Mouse (Mus musculus) midbrain, embryonic 14.5 days (tissue): ENCODE data around the gene Slc30a5. TPM values are rescaled to one million over a fixed set of nuclear protein-coding genes. Genes with fewer than 3 reads are reported as not detected.
"Not testable (repeated sequence)": the region's sequence is repeated elsewhere in the genome, so short reads cannot be mapped to it uniquely, and the experiment has no call there.

Experiments
- ATAC-seq: fragments of 200-750 bp; cut with Nextera tagmentation; 2 replicates; pipeline ENCODE4 v1.8.0; 2017; ENCODE audit warnings: moderate number of reproducible peaks, moderate library complexity; ENCODE audit not compliant: low FRiP score, low TSS enrichment
- DNase-seq: peaks from one replicate; pipeline ENCODE4 v3.0.0-alpha.2; 2015
- H3K27ac ChIP-seq: fragments of 300-500 bp; sonication (generic); replicated peaks from 2 replicates; pipeline ENCODE4 v1.5.1; 2014; ENCODE audit warnings: mild to moderate bottlenecking, low read depth, low read length, moderate library complexity
- H3K27me3 ChIP-seq: fragments of 300-500 bp; sonication (generic); 2 replicates; pipeline ENCODE4 v1.6.1; 2014; ENCODE audit warnings: low read length, control low read depth, mixed read lengths; ENCODE audit not compliant: control insufficient read depth, insufficient read depth
- H3K36me3 ChIP-seq: fragments of 300-500 bp; sonication (generic); 2 replicates; pipeline ENCODE4 v1.6.1; 2014; ENCODE audit warnings: low read length, control low read depth; ENCODE audit not compliant: control insufficient read depth, insufficient read depth
- H3K4me1 ChIP-seq: fragments of 300-500 bp; sonication (generic); 2 replicates; pipeline ENCODE4 v1.6.1; 2014; ENCODE audit warnings: mild to moderate bottlenecking, antibody characterized with exemption, low read length, control low read depth; ENCODE audit not compliant: control insufficient read depth, insufficient read depth
- H3K4me2 ChIP-seq: fragments of 300-500 bp; sonication (generic); 2 replicates; pipeline ENCODE4 v1.6.1; 2014; ENCODE audit warnings: mild to moderate bottlenecking, low read length, moderate library complexity
- H3K4me3 ChIP-seq: fragments of 300-500 bp; sonication (generic); replicated peaks from 2 replicates; pipeline ENCODE4 v1.5.1; 2014; ENCODE audit warnings: low read depth, low read length
- H3K9ac ChIP-seq: fragments of 300-500 bp; sonication (generic); replicated peaks from 2 replicates; pipeline ENCODE4 v1.6.1; 2014; ENCODE audit warnings: mild to moderate bottlenecking, low read length, moderate library complexity
- H3K9me3 ChIP-seq: fragments of 300-500 bp; sonication (generic); 2 replicates; pipeline ENCODE4 v1.6.1; 2016; ENCODE audit warnings: low read length, control low read depth, mixed read lengths; ENCODE audit not compliant: control insufficient read depth
- WGBS: fragments of 180-500 bp; shearing (Covaris S2); extraction: QIAGEN DNeasy Blood & Tissue Kit; methylation state at CpG from one replicate; pipeline ENCODE4 v1.1.7; 2014; 5-methylcytosine and 5-hydroxymethylcytosine counted together
- polyA plus RNA-seq: library from polyadenylated mRNA; unstranded; fragments of >200 nt; fragmentation: Nextera tagmentation; extraction: Ambion mirVana; gene quantifications from 2 replicates; pipeline ENCODE4 v1.2.1, GENCODE M21; 2014

The Slc30a5 gene
- polyA plus RNA-seq, 1 experiment from 2014 or later = 38.7 TPM

DNA sequence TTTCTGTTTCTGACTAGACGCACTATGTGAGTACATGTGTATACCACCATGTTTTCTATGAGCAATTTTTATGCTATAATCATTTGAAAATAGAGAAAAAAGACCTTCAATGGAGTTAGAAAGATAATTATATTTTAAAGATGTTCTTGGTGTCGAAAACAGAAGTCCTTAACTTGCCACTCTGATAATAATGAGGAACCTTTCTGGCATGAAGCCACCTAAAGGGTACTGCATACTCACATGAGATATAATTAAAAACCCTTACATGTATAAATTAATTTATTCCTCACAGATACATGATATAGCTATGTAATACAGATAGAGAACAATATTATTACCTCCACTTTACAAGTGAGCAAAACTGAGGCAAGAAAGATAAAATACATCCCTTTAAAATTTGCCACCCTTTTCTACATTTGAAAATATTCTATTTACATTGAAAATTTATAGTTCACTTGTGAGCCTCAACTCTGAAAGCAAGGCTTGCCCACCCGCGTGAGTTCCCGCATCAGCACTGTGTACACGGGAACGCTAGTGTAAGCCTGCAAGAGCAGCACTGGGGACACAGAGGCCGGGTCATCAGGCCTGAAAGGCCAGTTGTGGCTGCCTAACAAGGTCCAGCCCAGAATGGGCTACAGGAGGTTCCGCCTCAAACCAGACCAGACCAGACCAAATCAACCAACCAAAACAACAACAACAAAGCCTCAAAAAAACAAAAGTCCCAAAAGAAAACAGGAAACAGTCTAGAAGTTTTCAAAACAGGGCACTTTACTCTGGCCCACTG, 7.4 kb downstream of the Slc30a5 start:
- H3K9me3 ChIP-seq = no peaks in the 10 kb centered on the region
- DNase-seq (no peak), ATAC-seq (no peak)
- WGBS = 93% methylated on average over 9 of the region's 9 CpGs
- no peak overlapping the region for H3K4me3 ChIP-seq
- no peaks in the 10 kb centered on the region for H3K27me3 ChIP-seq
- H3K4me1 ChIP-seq = no peaks in the 10 kb centered on the region
- H3K27ac ChIP-seq = no peak overlapping the region
- H3K4me2 ChIP-seq = no peak overlapping the region
- no peak overlapping the region for H3K9ac ChIP-seq
- peaks cover 58% of the 10 kb centered on the region for H3K36me3 ChIP-seq

DNA sequence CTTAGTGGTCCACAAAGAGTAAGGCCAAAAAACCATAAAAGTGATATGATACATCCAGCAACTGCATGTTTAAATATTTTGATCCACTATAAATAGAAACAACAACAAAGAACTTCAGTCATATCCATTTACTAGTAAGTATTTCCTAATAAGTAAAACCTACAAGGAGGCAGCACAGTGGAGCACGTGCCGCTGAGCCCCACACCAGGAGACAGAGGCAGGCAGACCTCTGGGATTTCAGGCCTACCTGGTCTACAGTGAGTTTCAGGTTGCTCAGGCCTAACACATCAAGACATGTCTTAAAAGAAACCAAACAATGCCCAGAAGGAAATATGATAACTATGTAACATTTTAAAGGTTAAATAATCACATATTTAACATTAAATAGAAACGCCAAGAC, 8.3 kb downstream of the Slc30a5 start:
- no peak for DNase-seq
- Histone ChIP-seq H3K4me1 (no peaks in the 10 kb centered on the region), H3K27me3 (no peaks in the 10 kb centered on the region), H3K9me3 (no peaks in the 10 kb centered on the region), H3K4me2 (no peak overlapping the region), H3K4me3 (no peak overlapping the region), H3K9ac (no peak overlapping the region), H3K36me3 (peaks cover 66% of the 10 kb centered on the region), H3K27ac (no peak overlapping the region)
- 96% methylated on average over 3 of the region's 3 CpGs for WGBS
- ATAC-seq = no peak

DNA sequence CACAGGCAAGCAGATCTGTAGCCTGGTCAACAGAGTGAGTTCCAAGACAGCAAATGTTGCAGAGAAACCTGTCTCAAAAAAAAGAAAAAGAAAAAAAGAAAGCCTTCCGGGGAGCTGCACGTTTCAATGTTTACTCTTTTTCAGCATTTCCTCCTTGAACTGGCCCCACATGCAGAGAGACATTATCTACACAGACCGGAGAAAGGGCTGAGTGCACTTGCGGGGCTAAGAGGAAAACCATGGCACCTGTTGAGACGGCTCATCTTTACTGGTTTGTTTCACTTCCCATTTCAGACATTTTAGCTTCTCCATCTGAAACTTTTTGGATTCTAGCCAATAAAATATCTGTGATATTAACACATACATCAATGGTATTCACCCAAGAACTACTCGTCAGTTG, 8.9 kb downstream of the Slc30a5 start:
- no peaks in the 10 kb centered on the region for H3K4me1 ChIP-seq
- 94% methylated on average over 6 of the region's 6 CpGs for WGBS
- no peaks in the 10 kb centered on the region for H3K9me3 ChIP-seq
- H3K27ac ChIP-seq = no peak overlapping the region
- no peak overlapping the region for H3K9ac ChIP-seq
- H3K27me3 ChIP-seq = no peaks in the 10 kb centered on the region
- H3K4me2 ChIP-seq = no peak overlapping the region
- ATAC-seq (no peak), DNase-seq (no peak)
- H3K36me3 ChIP-seq = peaks cover 69% of the 10 kb centered on the region
- H3K4me3 ChIP-seq = no peak overlapping the region

DNA sequence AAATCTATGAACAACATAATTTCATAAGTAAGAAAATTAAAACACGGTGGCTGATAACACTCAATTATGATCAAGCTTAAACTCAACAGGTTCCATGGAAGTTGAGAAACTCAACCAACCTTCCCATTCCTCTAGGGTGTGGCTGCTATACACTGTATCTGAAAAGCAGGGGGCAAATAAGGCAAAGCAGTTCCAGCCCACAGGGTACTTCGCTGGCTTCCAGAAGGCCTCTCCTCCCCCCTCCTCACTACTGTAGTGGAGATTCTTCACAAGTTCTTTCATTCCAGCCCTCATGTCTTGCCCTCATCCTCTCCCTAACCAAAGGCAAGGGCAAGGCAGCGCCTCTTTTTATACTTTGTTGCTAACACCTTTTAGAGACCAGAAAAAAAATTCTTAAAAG, 9.4 kb downstream of the Slc30a5 start:
- 98% methylated on average over 3 of the region's 3 CpGs for WGBS
- peaks cover 73% of the 10 kb centered on the region for H3K36me3 ChIP-seq

DNA sequence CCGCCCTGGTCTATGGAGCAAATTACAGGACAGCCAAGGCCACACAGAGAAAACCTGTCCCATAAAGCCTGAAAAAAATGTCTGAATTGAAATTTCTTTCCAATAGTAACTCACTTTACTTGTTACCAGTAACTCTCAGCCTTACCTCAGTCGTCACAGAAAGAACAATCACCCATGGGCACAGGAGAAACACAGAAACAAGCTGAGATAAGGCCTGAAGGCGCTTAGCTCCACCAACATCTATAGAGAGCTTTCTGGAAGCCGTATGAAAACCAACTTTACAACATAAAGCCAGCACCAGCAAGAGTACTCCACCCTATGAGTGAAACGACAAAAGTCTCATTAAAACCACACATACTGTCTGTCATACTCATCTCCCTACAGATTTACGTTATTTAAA, 18.8 kb downstream of the Slc30a5 start:
- H3K27ac ChIP-seq = no peak overlapping the region
- H3K27me3 ChIP-seq = no peaks in the 10 kb centered on the region
- DNase-seq = no peak
- ATAC-seq = no peak
- no peak overlapping the region for H3K9ac ChIP-seq
- no peaks in the 10 kb centered on the region for H3K4me1 ChIP-seq
- peaks cover 72% of the 10 kb centered on the region for H3K36me3 ChIP-seq
- no peak overlapping the region for H3K4me2 ChIP-seq
- WGBS = 94% methylated on average over 6 of the region's 6 CpGs
- H3K9me3 ChIP-seq = no peaks in the 10 kb centered on the region
- H3K4me3 ChIP-seq = no peak overlapping the region

More for the DNA sequence above, 9.4 kb downstream of the Slc30a5 start:
- DNase-seq (no peak), ATAC-seq (no peak)
- no peaks in the 10 kb centered on the region for H3K9me3 ChIP-seq
- no peaks in the 10 kb centered on the region for H3K27me3 ChIP-seq
- no peak overlapping the region for H3K9ac ChIP-seq
- no peak overlapping the region for H3K4me2 ChIP-seq
- no peak overlapping the region for H3K4me3 ChIP-seq
- H3K27ac ChIP-seq = no peak overlapping the region
- no peaks in the 10 kb centered on the region for H3K4me1 ChIP-seq

DNA sequence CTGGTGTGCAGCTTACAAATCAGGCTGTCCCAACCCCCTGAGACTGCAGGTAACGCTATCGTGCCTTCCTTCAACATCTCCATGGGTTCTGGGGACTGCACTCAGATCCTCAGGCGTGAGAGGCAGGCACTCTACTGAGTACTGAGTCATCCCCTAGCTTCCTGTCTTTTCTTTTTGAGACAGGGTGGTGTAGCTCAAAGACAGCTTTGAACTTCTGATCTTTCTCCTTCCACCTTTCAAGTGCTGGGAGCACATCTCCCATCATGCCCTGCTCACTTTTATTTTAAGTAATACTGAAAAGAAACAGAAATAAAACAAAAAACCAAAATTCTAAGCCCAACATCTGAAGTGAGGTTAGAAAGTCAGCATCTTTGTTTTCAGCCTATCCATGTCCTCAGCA, 27.5 kb downstream of the Slc30a5 start:
- WGBS = 93% methylated on average over 3 of the region's 3 CpGs
- no peak overlapping the region for H3K4me3 ChIP-seq
- no peaks in the 10 kb centered on the region for H3K9me3 ChIP-seq
- H3K4me2 ChIP-seq = no peak overlapping the region
- H3K27me3 ChIP-seq = no peaks in the 10 kb centered on the region
- no peaks in the 10 kb centered on the region for H3K4me1 ChIP-seq
- H3K9ac ChIP-seq = no peak overlapping the region
- H3K36me3 ChIP-seq = peaks cover 69% of the 10 kb centered on the region
- no peak overlapping the region for H3K27ac ChIP-seq
- DNase-seq = no peak
- ATAC-seq = no peak

DNA sequence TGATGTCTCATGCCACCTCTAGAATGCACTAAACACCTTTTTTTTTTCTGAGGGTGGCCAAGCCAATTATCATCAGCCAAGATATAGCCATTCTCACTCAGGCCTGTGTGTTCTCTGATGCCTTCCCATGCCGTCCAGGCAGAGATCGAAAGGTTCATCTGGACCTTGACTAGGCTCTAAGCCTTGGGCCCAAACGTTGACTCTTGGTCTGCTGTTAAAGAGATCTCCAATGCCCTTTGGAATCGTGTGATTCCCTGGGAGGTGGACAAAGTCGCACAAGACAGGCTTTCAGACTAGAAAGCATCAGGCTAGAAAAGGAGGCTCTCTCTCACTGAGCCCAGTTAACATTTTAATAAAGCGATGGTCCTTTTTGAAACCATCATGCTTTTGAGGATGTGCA, 36.1 kb downstream of the Slc30a5 start:
- H3K36me3 ChIP-seq = peaks cover 11% of the 10 kb centered on the region
- ATAC-seq = no peak
- DNase-seq = no peak
- no peaks in the 10 kb centered on the region for H3K4me1 ChIP-seq
- H3K9me3 ChIP-seq = no peaks in the 10 kb centered on the region
- no peaks in the 10 kb centered on the region for H3K27me3 ChIP-seq
- H3K27ac ChIP-seq = no peak overlapping the region
- H3K9ac ChIP-seq = no peak overlapping the region
- 88% methylated on average over 6 of the region's 6 CpGs for WGBS
- H3K4me3 ChIP-seq = no peak overlapping the region
- H3K4me2 ChIP-seq = no peak overlapping the region

DNA sequence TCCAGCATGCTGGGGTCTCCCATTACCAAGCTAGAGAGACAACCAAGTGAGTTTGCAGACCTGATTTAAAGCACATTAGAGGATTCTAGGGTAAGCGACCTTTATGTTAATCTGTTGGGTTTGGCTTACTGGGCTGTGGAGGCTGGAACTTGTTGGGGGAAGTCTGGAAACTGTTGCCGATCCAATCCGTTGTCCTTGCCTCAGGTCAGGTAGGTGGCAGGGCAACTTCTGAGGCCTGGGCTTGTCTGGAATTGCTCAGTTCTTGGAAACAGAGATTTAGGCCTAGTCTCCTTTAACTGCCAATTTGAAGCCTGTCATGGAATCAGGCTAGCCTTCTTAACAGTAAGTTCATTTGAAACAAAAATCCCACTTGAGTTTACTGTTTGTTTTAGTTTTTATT, 44.1 kb downstream of the Slc30a5 start:
- no peak overlapping the region for H3K4me2 ChIP-seq
- no peak for DNase-seq
- no peak overlapping the region for H3K27ac ChIP-seq
- H3K4me3 ChIP-seq = no peak overlapping the region
- no peak for ATAC-seq
- H3K4me1 ChIP-seq = peaks cover 8% of the 10 kb centered on the region; the same call in 1 of the 2 replicates
- 88% methylated on average over 3 of the region's 3 CpGs for WGBS
- no peaks in the 10 kb centered on the region for H3K27me3 ChIP-seq
- no peak overlapping the region for H3K9ac ChIP-seq
- H3K36me3 ChIP-seq = no peaks in the 10 kb centered on the region
- no peaks in the 10 kb centered on the region for H3K9me3 ChIP-seq

DNA sequence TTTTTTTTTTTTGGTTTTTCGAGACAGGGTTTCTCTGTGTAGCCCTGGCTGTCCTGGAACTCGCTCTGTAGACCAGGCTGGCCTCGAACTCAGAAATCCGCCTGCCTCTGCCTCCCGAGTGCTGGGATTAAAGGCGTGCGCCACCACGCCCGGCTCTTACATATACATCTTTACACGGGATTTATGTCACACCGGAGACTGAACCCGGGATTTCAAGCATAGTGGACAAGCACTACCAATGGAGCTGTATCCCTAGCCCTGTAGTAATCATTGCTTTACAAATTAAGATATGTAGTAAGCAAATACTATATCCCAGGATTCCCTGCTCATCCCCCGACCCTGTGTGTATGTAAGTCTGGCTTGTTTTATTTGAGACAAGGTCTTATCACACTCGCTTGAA, 45.2 kb downstream of the Slc30a5 start:
- not testable (repeated sequence) for ATAC-seq, H3K9ac ChIP-seq, H3K9me3 ChIP-seq, H3K36me3 ChIP-seq, H3K27me3 ChIP-seq, H3K4me3 ChIP-seq, H3K4me1 ChIP-seq, H3K27ac ChIP-seq, DNase-seq, H3K4me2 ChIP-seq
- WGBS = 98% methylated on average over 11 of the region's 14 CpGs
